Mouse (Mus musculus): ENCODE measurements around the gene Pgk1.

DNA sequence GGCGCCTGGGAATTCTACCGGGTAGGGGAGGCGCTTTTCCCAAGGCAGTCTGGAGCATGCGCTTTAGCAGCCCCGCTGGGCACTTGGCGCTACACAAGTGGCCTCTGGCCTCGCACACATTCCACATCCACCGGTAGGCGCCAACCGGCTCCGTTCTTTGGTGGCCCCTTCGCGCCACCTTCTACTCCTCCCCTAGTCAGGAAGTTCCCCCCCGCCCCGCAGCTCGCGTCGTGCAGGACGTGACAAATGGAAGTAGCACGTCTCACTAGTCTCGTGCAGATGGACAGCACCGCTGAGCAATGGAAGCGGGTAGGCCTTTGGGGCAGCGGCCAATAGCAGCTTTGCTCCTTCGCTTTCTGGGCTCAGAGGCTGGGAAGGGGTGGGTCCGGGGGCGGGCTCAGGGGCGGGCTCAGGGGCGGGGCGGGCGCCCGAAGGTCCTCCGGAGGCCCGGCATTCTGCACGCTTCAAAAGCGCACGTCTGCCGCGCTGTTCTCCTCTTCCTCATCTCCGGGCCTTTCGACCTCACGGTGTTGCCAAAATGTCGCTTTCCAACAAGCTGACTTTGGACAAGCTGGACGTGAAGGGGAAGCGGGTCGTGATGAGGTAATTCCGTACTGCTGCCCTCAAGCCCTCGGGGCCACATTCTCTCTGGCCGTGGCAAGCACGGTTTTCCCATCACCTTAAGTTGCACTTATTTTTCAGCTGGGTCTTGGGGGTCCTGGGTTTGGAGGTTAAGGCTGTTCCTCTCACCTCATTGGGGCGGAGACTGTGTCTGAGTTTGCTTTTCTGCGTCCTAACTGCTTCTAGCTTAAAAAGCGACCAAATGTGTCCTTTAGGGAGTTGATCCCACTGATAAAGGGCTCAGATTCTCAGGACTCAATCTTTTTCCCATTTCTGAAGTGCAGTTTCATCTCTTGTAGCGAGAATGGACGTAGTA, at the start of gene Pgk1:
- TF ChIP-seq CTCF (conservative IDR thresholded peaks at IDR 0.05; ENCODE audit: low read length): no peak
- no peak for TF ChIP-seq POU5F1 (IDR thresholded peaks at IDR 0.05; ENCODE audit: borderline replicate concordance, low read length)

All from E14TG2a.4 (cell line).